Mouse (Mus musculus): Measurements from ENCODE around the gene Dennd1a.

The Dennd1a gene

GRCm38 (mm10) chr2:37906261-37906660, 380.9 kb downstream of the Dennd1a start:
- ChIA-PET POLR2A (no interaction called here), CTCF (interaction anchor here in 1 of 4 experiments (0.5 kb wide), 1 partner anchor 33 kb away, joined by 4 read pairs; no protein-coding TSS in a partner anchor)

GRCm38 (mm10) chr2:37903286-37903685, 383.9 kb downstream of the Dennd1a start:
- POLR2A ChIA-PET: no interaction called here
- CTCF ChIA-PET: no interaction called here

GRCm38 (mm10) chr2:37883214-37883613, 404.0 kb downstream of the Dennd1a start:
- ChIA-PET CTCF (no interaction called here), POLR2A (no interaction called here)

- CTCF ChIA-PET: interaction anchor here in 1 of 4 experiments (0.6 kb wide), 1 partner anchor 31 kb away, joined by 4 read pairs; no protein-coding TSS in a partner anchor
- POLR2A ChIA-PET: interaction anchor here in 1 of 4 experiments (0.6 kb wide), 1 partner anchor 396 kb away, joined by 3 read pairs; no protein-coding TSS in a partner anchor
Observed at GRCm38 (mm10) chr2:37881262-37881913, 405.8 kb downstream of the Dennd1a start.

GRCm38 (mm10) chr2:37879697-37880096, 407.5 kb downstream of the Dennd1a start:
- CTCF ChIA-PET: interaction anchor here in 1 of 4 experiments (0.6 kb wide), 1 partner anchor 46 kb away, joined by 3 read pairs; no protein-coding TSS in a partner anchor
- POLR2A ChIA-PET: no interaction called here

- ChIA-PET POLR2A (interaction anchor here in 1 of 4 experiments (0.7 kb wide), 1 partner anchor 512 kb away, joined by 3 read pairs; no protein-coding TSS in a partner anchor), CTCF (interaction anchor here in 1 of 4 experiments (0.7 kb wide), 1 partner anchor 33 kb away, joined by 4 read pairs; no protein-coding TSS in a partner anchor)
Observed at GRCm38 (mm10) chr2:37872791-37873190, 414.4 kb downstream of the Dennd1a start.

- ChIA-PET POLR2A (interaction anchor here in 1 of 4 experiments (1.4 kb wide), 1 partner anchor 13 kb away, joined by 4 read pairs; no protein-coding TSS in a partner anchor), CTCF (no interaction called here)
Observed at GRCm38 (mm10) chr2:37869628-37870027, 417.6 kb downstream of the Dennd1a start.

- ChIA-PET POLR2A (interaction anchor here in 1 of 4 experiments (0.7 kb wide), 1 partner anchor 36 kb away, joined by 3 read pairs; no protein-coding TSS in a partner anchor), CTCF (no interaction called here)
Observed at GRCm38 (mm10) chr2:37867387-37867786, 419.8 kb downstream of the Dennd1a start.

- CTCF ChIA-PET: no interaction called here
- POLR2A ChIA-PET: interaction anchor here in 2 of 4 experiments (1.2 to 1.5 kb wide), 3 partner anchors 11 to 13 kb away, joined by 3 to 4 read pairs (median 3); no protein-coding TSS in a partner anchor
Observed at GRCm38 (mm10) chr2:37857472-37857871, 429.7 kb downstream of the Dennd1a start.

GRCm38 (mm10) chr2:37856955-37857354, 430.2 kb downstream of the Dennd1a start:
- ChIA-PET POLR2A (interaction anchor here in 2 of 4 experiments (1.2 to 1.5 kb wide), 3 partner anchors 11 to 12 kb away, joined by 3 to 4 read pairs (median 3); no protein-coding TSS in a partner anchor), CTCF (no interaction called here)

- ChIA-PET CTCF (no interaction called here), POLR2A (interaction anchor here in 1 of 4 experiments (0.6 kb wide), 2 partner anchors 350 to 854 kb away, joined by 4 read pairs; no protein-coding TSS in a partner anchor)
Observed at GRCm38 (mm10) chr2:37855226-37855625, 432.0 kb downstream of the Dennd1a start.

GRCm38 (mm10) chr2:37853878-37854435, 433.2 kb downstream of the Dennd1a start:
- CTCF ChIA-PET: no interaction called here
- POLR2A ChIA-PET: no interaction called here

- POLR2A ChIA-PET: interaction anchor here in 1 of 4 experiments (3.3 kb wide), 1 partner anchor 13 kb away, joined by 14 read pairs; no protein-coding TSS in a partner anchor
- CTCF ChIA-PET: interaction anchor here in 2 of 4 experiments (1.2 to 2.4 kb wide), 5 partner anchors 9 to 79 kb away, joined by 3 to 9 read pairs (median 3); no protein-coding TSS in a partner anchor
Observed at GRCm38 (mm10) chr2:37850626-37851025, 436.6 kb downstream of the Dennd1a start.

- ChIA-PET CTCF (interaction anchor here (0.6 to 2.4 kb wide), 27 partner anchors 8 to 130 kb away, joined by 3 to 9 read pairs (median 3); no protein-coding TSS in a partner anchor), POLR2A (interaction anchor here in 1 of 4 experiments (1.0 to 3.3 kb wide), 4 partner anchors 12 to 32 kb away, joined by 3 to 14 read pairs (median 4); no protein-coding TSS in a partner anchor)
Observed at GRCm38 (mm10) chr2:37849357-37849756, 437.8 kb downstream of the Dennd1a start.

GRCm38 (mm10) chr2:37842719-37843118, 444.5 kb downstream of the Dennd1a start:
- CTCF ChIA-PET: interaction anchor here in 1 of 4 experiments (0.6 kb wide), 1 partner anchor 36 kb away, joined by 4 read pairs; no protein-coding TSS in a partner anchor
- POLR2A ChIA-PET: interaction anchor here in 1 of 4 experiments (0.9 to 1.9 kb wide), 2 partner anchors 11 to 475 kb away, joined by 3 to 5 read pairs; no protein-coding TSS in a partner anchor

- ChIA-PET CTCF (interaction anchor here in 2 of 4 experiments (0.5 to 0.7 kb wide), 2 partner anchors 7 to 27 kb away, joined by 3 read pairs; no protein-coding TSS in a partner anchor), POLR2A (interaction anchor here in 1 of 4 experiments (0.6 to 0.9 kb wide), 2 partner anchors 345 to 476 kb away, joined by 3 to 5 read pairs; no protein-coding TSS in a partner anchor)
Observed at GRCm38 (mm10) chr2:37842151-37842569, 445.0 kb downstream of the Dennd1a start.

- CTCF ChIA-PET: interaction anchor here in 1 of 4 experiments (1.5 kb wide), 1 partner anchor 10 kb away, joined by 5 read pairs; no protein-coding TSS in a partner anchor
- POLR2A ChIA-PET: interaction anchor here in 1 of 4 experiments (0.6 kb wide), 1 partner anchor 245 kb away, joined by 3 read pairs; no protein-coding TSS in a partner anchor
Observed at GRCm38 (mm10) chr2:37839922-37840321, 447.3 kb downstream of the Dennd1a start.

- ChIA-PET POLR2A (interaction anchor here in 1 of 4 experiments (1.0 to 3.0 kb wide), 2 partner anchors 10 to 13 kb away, joined by 3 to 14 read pairs; no protein-coding TSS in a partner anchor), CTCF (interaction anchor here in 2 of 4 experiments (0.6 to 1.5 kb wide), 2 partner anchors 11 to 839 kb away, joined by 4 to 5 read pairs; no protein-coding TSS in a partner anchor)
Observed at GRCm38 (mm10) chr2:37838202-37838984, 448.8 kb downstream of the Dennd1a start.
